Mouse (Mus musculus) forebrain, embryonic 15.5 days (tissue): ENCODE measurements at regions not wholly inside any gene's neighbourhood (a gene's known extent, or its start where the extent isn't known, plus 50 kb on each side); places are given as distances from the start of the nearest gene placed in this dataset.

Experiments used
- ATAC-seq: fragments of 200-750 bp; cut with Nextera tagmentation; replicated peaks from 2 replicates; pipeline ENCODE4 v1.8.0; 2017; ENCODE audit warnings: mild to moderate bottlenecking, moderate TSS enrichment, moderate library complexity
- H3K27ac ChIP-seq: fragments of 300-500 bp; sonication (generic); replicated peaks from 2 replicates; pipeline ENCODE4 v1.5.1; 2015; ENCODE audit warnings: mild to moderate bottlenecking, inconsistent platforms
- H3K27me3 ChIP-seq: fragments of 300-500 bp; sonication (generic); 2 replicates; pipeline ENCODE4 v1.6.1; 2015; ENCODE audit warnings: inconsistent platforms
- H3K36me3 ChIP-seq: fragments of 300-500 bp; sonication (generic); 2 replicates; pipeline ENCODE4 v1.6.1; 2015; ENCODE audit warnings: mild to moderate bottlenecking, inconsistent platforms
- H3K4me1 ChIP-seq: fragments of 300-500 bp; sonication (generic); 2 replicates; pipeline ENCODE4 v1.6.1; 2015; ENCODE audit warnings: inconsistent platforms
- H3K4me2 ChIP-seq: fragments of 300-500 bp; sonication (generic); replicated peaks from 2 replicates; pipeline ENCODE4 v1.6.1; 2015; ENCODE audit warnings: mild to moderate bottlenecking, inconsistent platforms
- H3K4me3 ChIP-seq: fragments of 300-500 bp; sonication (generic); 2 replicates; pipeline ENCODE4 v1.5.1; 2015; ENCODE audit warnings: mild to moderate bottlenecking, inconsistent platforms
- H3K9ac ChIP-seq: fragments of 300-500 bp; sonication (generic); replicated peaks from 2 replicates; pipeline ENCODE4 v1.6.1; 2015; ENCODE audit warnings: mild to moderate bottlenecking, inconsistent platforms
- H3K9me3 ChIP-seq: fragments of 300-500 bp; sonication (generic); 2 replicates; pipeline ENCODE4 v1.6.1; 2016; ENCODE audit warnings: inconsistent platforms
- WGBS: fragments of 180-500 bp; shearing (Covaris S2); methylation state at CpG from one replicate; pipeline ENCODE4 v1.1.7; 2015; ENCODE audit warnings: mixed read lengths; 5-methylcytosine and 5-hydroxymethylcytosine counted together

GRCm38 (mm10) chr14:88410722-88411437 is 60.3 kb downstream of the Pcdh20 start:
- Histone ChIP-seq H3K27ac (no peak overlapping the region), H3K4me1 (0 out of 2 replicates have a peak, but pooled peaks cover 3% of the 10 kb centered on the region), H3K9me3 (no peaks in the 10 kb centered on the region), H3K4me2 (no peak overlapping the region), H3K36me3 (no peaks in the 10 kb centered on the region), H3K27me3 (no peaks in the 10 kb centered on the region), H3K4me3 (no peak overlapping the region), H3K9ac (no peak overlapping the region)
- WGBS: 51% methylated on average over 1 of the region's 1 CpGs
- ATAC-seq: peak; percentile 75

GRCm38 (mm10) chr14:88399270-88399669 is 71.9 kb downstream of the Pcdh20 start:
- no peaks in the 10 kb centered on the region for H3K9me3 ChIP-seq
- H3K4me1 ChIP-seq: no peaks in the 10 kb centered on the region
- H3K4me2 ChIP-seq: no peak overlapping the region
- H3K36me3 ChIP-seq: no peaks in the 10 kb centered on the region
- no peak overlapping the region for H3K9ac ChIP-seq
- no peak overlapping the region for H3K4me3 ChIP-seq
- 4% methylated on average over 1 of the region's 1 CpGs for WGBS
- no peak overlapping the region for H3K27ac ChIP-seq
- ATAC-seq: no peak
- no peaks in the 10 kb centered on the region for H3K27me3 ChIP-seq

GRCm38 (mm10) chr14:88397187-88397586 is 74.0 kb downstream of the Pcdh20 start:
- ATAC-seq: no peak
- no peak overlapping the region for H3K9ac ChIP-seq
- H3K4me3 ChIP-seq: no peak overlapping the region
- no peaks in the 10 kb centered on the region for H3K9me3 ChIP-seq
- no peaks in the 10 kb centered on the region for H3K36me3 ChIP-seq
- no peaks in the 10 kb centered on the region for H3K27me3 ChIP-seq
- H3K27ac ChIP-seq: no peak overlapping the region
- H3K4me2 ChIP-seq: no peak overlapping the region
- H3K4me1 ChIP-seq: no peaks in the 10 kb centered on the region

GRCm38 (mm10) chr14:88395016-88395415 is 76.2 kb downstream of the Pcdh20 start:
- Histone ChIP-seq H3K27ac (no peak overlapping the region), H3K4me3 (no peak overlapping the region), H3K4me1 (no peaks in the 10 kb centered on the region), H3K9me3 (no peaks in the 10 kb centered on the region), H3K36me3 (no peaks in the 10 kb centered on the region), H3K27me3 (no peaks in the 10 kb centered on the region), H3K9ac (no peak overlapping the region), H3K4me2 (no peak overlapping the region)
- 86% methylated on average over 4 of the region's 4 CpGs for WGBS
- no peak for ATAC-seq

- WGBS: 70% methylated on average over 2 of the region's 2 CpGs
- no peak overlapping the region for H3K4me3 ChIP-seq
- H3K27me3 ChIP-seq: no peaks in the 10 kb centered on the region
- H3K9ac ChIP-seq: no peak overlapping the region
- no peaks in the 10 kb centered on the region for H3K9me3 ChIP-seq
- H3K36me3 ChIP-seq: no peaks in the 10 kb centered on the region
- peak; percentile 80 for ATAC-seq
- H3K27ac ChIP-seq: no peak overlapping the region
- H3K4me1 ChIP-seq: no peaks in the 10 kb centered on the region
- H3K4me2 ChIP-seq: no peak overlapping the region
These were observed 86.6 kb downstream of the Pcdh20 start for GRCm38 (mm10) chr14:88384553-88384952.

- H3K4me1 ChIP-seq: no peaks in the 10 kb centered on the region
- H3K9ac ChIP-seq: no peak overlapping the region
- no peak overlapping the region for H3K4me3 ChIP-seq
- no peaks in the 10 kb centered on the region for H3K9me3 ChIP-seq
- whole genome bisulfite sequencing: 53% methylated on average over 4 of the region's 4 CpGs
- H3K4me2 ChIP-seq: no peak overlapping the region
- no peaks in the 10 kb centered on the region for H3K36me3 ChIP-seq
- ATAC-seq: peak; percentile 81
- no peaks in the 10 kb centered on the region for H3K27me3 ChIP-seq
- H3K27ac ChIP-seq: no peak overlapping the region
These were observed 124.0 kb downstream of the Pcdh20 start for GRCm38 (mm10) chr14:88347177-88347576.

GRCm38 (mm10) chr14:88337304-88337703 is 133.9 kb downstream of the Pcdh20 start:
- Histone ChIP-seq H3K9me3 (no peaks in the 10 kb centered on the region), H3K27ac (no peak overlapping the region), H3K9ac (no peak overlapping the region), H3K4me3 (no peak overlapping the region), H3K4me1 (no peaks in the 10 kb centered on the region), H3K36me3 (no peaks in the 10 kb centered on the region), H3K4me2 (no peak overlapping the region), H3K27me3 (no peaks in the 10 kb centered on the region)
- WGBS: 60% methylated on average over 10 of the region's 10 CpGs
- ATAC-seq: no peak

- no peak for ATAC-seq
- H3K4me1 ChIP-seq: no peaks in the 10 kb centered on the region
- H3K27me3 ChIP-seq: no peaks in the 10 kb centered on the region
- no peaks in the 10 kb centered on the region for H3K36me3 ChIP-seq
- no peak overlapping the region for H3K4me2 ChIP-seq
- no peak overlapping the region for H3K4me3 ChIP-seq
- WGBS: 88% methylated on average over 2 of the region's 2 CpGs
- H3K9ac ChIP-seq: no peak overlapping the region
- H3K27ac ChIP-seq: no peak overlapping the region
- H3K9me3 ChIP-seq: no peaks in the 10 kb centered on the region
These were observed 140.6 kb downstream of the Pcdh20 start for GRCm38 (mm10) chr14:88330613-88331012.

- WGBS: 89% methylated on average over 4 of the region's 4 CpGs
- no peaks in the 10 kb centered on the region for H3K9me3 ChIP-seq
- H3K4me1 ChIP-seq: no peaks in the 10 kb centered on the region
- H3K4me3 ChIP-seq: no peak overlapping the region
- H3K27me3 ChIP-seq: no peaks in the 10 kb centered on the region
- no peaks in the 10 kb centered on the region for H3K36me3 ChIP-seq
- no peak overlapping the region for H3K4me2 ChIP-seq
- no peak for ATAC-seq
- no peak overlapping the region for H3K9ac ChIP-seq
- H3K27ac ChIP-seq: no peak overlapping the region
These were observed 144.8 kb downstream of the Pcdh20 start for GRCm38 (mm10) chr14:88326411-88326810.

- Histone ChIP-seq H3K27ac (no peak overlapping the region), H3K9me3 (no peaks in the 10 kb centered on the region), H3K4me1 (no peaks in the 10 kb centered on the region), H3K4me2 (no peak overlapping the region), H3K36me3 (no peaks in the 10 kb centered on the region), H3K9ac (no peak overlapping the region), H3K4me3 (no peak overlapping the region), H3K27me3 (no peaks in the 10 kb centered on the region)
- no peak for ATAC-seq
- 29% methylated on average over 5 of the region's 5 CpGs for WGBS
These were observed 192.9 kb downstream of the Pcdh20 start for GRCm38 (mm10) chr14:88278327-88278726.

- H3K9ac ChIP-seq: no peak overlapping the region
- no peak for ATAC-seq
- no peak overlapping the region for H3K27ac ChIP-seq
- H3K27me3 ChIP-seq: no peaks in the 10 kb centered on the region
- no peaks in the 10 kb centered on the region for H3K36me3 ChIP-seq
- H3K4me3 ChIP-seq: no peak overlapping the region
- no peak overlapping the region for H3K4me2 ChIP-seq
- H3K9me3 ChIP-seq: no peaks in the 10 kb centered on the region
- H3K4me1 ChIP-seq: no peaks in the 10 kb centered on the region
These were observed 206.4 kb downstream of the Pcdh20 start for GRCm38 (mm10) chr14:88264771-88265170.

GRCm38 (mm10) chr14:88259034-88259433 is 212.2 kb downstream of the Pcdh20 start:
- no peaks in the 10 kb centered on the region for H3K36me3 ChIP-seq
- H3K4me2 ChIP-seq: no peak overlapping the region
- ATAC-seq: no peak
- no peaks in the 10 kb centered on the region for H3K9me3 ChIP-seq
- no peak overlapping the region for H3K27ac ChIP-seq
- no peak overlapping the region for H3K4me3 ChIP-seq
- no peaks in the 10 kb centered on the region for H3K4me1 ChIP-seq
- H3K9ac ChIP-seq: no peak overlapping the region
- no peaks in the 10 kb centered on the region for H3K27me3 ChIP-seq

GRCm38 (mm10) chr14:88255131-88255530 is 216.1 kb downstream of the Pcdh20 start:
- no peak overlapping the region for H3K9ac ChIP-seq
- no peaks in the 10 kb centered on the region for H3K36me3 ChIP-seq
- no peak overlapping the region for H3K27ac ChIP-seq
- no peaks in the 10 kb centered on the region for H3K27me3 ChIP-seq
- H3K9me3 ChIP-seq: no peaks in the 10 kb centered on the region
- no peak for ATAC-seq
- WGBS: 22% methylated on average over 3 of the region's 3 CpGs
- H3K4me2 ChIP-seq: no peak overlapping the region
- H3K4me1 ChIP-seq: no peaks in the 10 kb centered on the region
- H3K4me3 ChIP-seq: no peak overlapping the region
